Mouse (Mus musculus) kidney, postnatal 36 days (tissue): ENCODE data around the gene Paqr3.

ENCODE experiments used
- DNase-seq, 2 experiments: peaks; one replicate each; pipeline ENCODE4 v3.0.0; 2021 to 2022; ENCODE audit warnings: mixed read lengths in 2 of 2

The Paqr3 gene

DNA sequence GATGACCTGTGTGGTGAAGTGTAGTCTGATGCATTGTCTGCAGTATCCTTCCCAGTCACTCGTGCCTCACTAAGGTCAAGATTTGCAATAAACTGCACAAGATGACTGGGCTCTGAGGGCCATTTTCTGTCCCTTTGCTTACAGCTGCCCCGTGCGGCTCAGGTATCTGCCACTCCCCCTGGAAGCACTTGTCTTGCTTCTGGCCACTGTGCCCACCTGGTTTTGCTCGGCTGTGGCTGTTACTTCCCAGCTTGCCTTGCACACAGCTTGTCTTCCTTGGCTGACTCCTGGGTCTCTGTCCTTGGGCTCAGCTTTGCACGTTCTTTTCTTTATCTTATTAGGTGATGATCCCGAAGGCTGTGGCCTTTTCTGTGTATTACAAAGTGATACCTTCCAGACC is 27.7 kb downstream of the Paqr3 start:
- no peak for DNase-seq

DNA sequence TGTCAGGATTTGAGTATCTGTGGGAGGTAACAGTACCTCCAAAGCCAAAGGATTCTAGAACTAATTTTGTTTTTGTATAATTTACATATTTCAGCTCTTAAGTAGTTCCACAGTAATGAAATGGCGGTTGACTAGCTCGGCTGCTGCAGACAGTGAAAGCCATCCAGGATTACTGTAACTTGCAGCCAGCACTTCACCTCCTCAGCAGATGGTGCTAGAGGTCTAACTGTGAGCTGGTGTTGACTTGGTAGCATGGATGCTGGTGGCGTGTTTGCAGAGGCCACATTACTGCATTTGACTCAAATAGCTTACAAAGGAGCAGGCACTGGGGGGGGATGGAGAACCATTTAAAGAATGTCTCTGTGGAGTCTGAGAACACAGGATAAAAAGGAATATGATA is 29.9 kb downstream of the Paqr3 start:
- peak; percentile 9 to 40 for DNase-seq

DNA sequence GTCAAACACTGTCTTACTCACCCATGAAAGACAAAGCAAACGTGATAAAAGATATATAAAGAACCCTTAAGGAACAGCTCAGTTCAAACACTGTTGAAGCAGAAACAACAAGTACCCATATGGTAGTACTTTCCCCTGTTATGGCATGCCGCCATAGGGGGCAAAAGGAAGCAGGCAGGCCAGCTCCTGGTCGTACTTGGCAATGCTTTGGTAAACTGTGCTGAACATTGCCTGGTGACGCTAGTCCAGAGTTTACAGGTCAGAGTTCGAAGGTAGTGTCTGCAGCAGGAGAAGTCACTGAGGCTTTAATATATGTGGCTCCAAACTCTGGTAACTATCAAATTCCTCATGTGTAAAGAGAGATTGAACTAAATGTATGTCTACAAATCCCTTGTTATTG is 32.8 kb downstream of the Paqr3 start:
- DNase-seq: peak; percentile 55 to 60

DNA sequence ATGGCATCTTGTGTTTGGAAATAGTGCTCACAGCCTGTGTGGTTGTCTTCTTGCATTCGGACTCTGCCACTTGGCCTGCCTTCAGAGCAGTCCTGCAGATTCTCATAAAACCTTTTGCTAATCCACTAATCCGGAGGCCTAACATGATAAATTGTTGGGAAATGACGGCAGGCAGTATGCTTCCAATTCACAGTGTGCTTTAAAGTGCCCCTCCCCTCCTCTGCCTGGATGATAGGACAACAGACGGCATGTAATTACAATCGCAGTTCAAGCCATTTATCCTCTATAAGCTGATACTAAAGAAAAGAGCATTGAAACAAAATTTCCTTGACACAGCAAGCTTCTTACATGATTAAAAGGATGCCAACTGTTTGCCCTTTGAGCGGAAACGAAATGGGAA is 33.7 kb downstream of the Paqr3 start:
- no peak for DNase-seq

DNA sequence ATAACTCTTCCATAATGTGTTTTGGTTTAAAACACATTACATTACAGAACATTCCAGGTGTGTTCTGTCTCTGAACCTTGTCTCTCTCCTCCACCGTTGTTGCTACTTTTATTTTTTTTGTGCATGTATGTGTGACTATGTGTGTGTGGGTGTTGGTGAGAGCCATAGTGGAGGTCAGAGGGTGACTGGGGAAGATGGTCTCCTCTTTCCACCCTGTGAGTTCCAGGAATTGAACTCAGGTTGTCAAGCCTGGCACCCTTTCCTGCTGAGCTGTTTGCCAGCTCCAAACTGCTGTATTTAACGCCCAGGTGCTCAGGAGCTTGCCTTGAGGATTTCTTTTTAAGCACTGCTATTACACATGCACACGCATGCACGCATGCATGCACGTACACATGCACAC is 35.2 kb downstream of the Paqr3 start:
- DNase-seq: peak in 1 of 2 experiments; percentile 12

DNA sequence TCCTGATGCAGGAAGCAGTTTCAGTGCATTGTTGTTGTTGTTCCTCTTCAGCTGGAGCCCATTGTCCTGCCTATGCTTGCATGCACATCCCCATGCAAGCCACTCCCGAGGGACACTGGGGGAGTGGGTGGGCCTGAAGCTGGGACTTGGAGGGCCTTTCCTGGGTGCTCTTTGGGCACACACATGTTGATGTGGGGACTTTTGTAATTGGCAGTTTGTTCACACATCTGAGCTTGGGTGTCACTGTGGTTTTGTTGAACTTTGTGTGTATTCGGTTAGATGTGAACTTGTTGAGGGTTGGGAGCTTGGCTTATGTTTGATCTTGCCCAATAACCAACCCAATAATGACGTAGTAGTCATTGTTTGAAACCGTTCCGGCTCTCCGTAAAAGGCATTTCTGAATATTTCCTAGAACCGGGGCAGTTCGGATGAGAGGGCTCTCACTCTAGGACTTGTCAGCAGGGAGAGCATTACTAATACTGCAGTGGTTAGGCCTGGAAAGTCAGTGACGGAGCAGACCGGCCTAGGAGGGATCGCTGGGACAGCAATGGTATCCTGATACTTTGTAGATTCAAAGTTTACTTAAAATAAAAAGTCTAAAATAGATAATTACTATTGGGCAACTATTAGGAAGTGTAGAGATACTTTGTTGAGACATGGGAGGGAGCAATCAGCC is 35.8 kb downstream of the Paqr3 start:
- no peak for DNase-seq

DNA sequence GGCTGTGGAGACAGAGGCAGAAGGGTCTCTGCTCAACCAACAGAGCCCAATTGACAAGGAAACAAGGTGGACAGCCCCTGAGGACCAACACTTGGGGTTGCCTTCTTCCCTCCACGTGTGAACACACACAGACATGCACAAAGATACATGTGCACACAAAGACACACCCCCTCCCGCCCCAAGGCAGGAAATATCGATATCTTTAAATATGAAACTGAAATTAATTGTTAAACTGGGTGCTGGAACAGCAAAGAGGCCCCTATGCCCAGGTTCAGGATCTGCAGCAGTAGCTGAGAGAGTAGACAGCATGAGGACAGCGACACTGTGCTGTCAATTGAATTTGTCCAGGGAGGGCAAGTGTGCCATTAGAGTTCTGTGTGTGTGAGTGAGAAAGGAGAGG is 45.6 kb downstream of the Paqr3 start:
- no peak for DNase-seq

DNA sequence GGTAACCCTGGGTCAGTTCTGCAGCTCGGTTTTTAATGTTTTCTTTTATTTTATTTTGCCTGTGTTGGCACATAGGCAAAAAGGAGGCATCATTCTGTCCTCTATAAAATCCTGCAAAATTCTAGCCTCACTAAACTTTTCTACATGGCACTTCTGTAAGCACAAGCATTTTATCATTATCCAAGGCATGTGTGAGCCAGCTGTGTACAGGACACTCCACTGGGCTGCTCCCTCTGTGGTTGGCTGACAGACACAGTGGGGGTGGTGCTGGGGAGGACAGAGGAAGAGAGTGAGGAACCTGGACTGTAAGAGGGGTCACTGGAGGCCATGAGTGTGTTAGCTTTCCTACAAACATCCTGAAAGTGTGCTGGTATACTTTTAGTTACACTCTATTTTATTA is 49.4 kb downstream of the Paqr3 start:
- DNase-seq: no peak

DNA sequence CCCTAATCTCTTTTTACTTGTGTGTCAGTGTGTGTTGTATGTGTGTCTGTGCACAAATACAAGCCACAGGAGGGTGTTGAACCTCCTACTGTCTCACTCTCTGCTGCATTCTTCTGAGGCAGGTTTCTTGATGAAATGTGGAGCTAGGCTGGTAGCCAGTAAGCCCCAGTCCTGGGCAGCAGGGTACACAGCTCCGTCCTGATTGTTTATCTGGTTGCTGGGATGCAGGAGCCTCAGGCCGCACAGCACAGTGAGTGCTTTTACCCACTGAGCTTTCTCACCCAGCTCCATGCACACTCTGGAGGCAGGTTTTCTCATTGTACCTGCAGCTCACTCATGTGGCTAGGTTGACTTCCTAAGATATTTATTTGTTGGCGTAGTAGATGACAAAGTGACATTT is 50.5 kb downstream of the Paqr3 start:
- no peak for DNase-seq

DNA sequence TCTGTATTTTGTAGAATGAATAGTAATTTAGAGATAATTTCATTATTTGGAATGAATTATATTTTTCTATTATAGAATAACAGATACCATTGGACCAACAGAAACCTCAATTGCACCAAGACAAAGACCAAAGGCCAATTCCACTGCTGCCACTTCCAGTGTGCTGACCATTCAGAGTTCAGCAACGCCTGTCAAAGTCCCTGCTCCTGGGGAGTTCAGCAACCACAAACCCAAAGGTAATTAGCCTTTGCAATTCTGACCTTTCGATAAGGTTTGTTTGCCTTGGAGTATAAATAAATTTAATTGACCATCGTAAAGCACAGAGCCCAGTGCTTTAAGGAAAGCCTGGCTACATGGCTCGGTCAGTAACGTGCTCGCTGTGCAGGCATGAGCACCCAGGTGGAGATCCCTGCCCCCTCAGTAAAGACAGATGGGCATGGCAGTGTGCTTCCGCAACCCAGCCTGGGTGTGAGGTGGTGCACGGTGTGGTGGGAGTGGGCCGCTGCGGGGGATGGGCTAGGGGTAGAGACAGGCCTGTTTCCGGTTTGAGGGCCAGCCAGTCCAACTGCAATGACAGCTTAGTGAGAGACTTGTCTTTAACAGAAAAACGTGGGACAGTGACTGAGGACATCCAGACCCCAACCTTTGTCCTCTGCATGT is 54.5 kb downstream of the Paqr3 start:
- DNase-seq: peak in 1 of 2 experiments; percentile 24

DNA sequence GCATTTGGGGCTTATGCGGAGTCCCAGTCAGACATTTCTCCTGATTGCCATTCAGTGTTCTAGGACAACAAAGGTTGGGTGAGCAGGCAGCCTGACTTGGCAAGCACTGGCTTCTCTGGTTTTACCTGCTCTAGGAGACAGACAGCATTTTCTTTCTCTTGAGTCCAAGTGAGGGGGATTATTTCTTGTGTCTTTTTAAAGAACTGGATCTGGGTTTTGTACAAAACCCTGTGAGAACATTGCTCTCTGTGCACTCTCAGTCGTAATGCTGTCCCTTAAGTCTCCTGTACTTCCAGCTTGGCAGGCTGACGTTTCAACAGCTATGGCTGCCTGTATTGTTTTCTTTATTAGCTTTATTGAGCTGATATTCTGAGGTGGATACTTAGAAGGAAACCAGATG is 55.0 kb downstream of the Paqr3 start:
- no peak for DNase-seq

DNA sequence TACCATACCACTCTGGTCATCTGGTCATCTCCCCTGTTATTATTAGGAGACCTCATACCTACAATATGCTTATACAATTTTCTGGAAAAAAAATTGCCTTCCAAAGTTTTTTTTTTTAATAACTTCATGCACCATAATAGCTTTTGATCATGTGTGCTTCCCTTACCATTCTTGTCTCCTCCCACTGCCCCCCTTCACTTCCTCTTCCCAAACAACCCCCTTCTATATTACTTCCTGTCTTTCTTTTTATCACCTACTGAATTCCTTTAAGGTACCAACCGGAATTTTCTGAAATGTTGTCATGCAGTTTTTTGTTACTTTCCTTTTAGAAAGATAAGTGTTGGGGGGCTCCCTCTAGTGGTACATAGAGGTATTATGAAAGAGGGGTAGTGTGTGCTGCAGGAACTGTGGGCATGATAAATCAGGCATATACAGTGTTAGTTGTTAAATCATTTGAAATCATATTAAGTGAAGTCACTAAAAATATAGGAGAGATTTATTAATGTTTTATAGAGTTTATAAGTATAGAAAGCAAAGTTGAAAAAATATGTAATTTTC is 55.8 kb downstream of the Paqr3 start:
- DNase-seq: peak; percentile 54 to 71

DNA sequence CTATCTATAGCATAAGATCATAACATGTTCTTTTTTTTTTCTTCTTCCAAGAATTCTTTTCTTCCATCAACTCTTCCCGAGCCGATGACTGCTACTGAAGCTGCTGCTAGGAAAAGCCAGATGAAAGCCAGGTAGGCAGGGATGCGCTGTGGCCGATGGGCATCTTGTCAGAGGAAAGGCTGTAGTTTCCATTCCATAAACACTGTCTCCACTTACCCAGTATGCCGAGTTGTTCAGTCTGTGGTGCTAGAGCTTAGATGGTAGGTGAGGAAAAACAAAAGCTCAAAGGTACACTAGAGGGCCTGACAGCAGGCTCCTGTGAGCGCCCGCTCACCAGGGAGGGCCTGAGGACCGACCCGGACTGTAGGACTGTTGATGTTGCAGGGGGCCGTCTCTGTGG is 56.6 kb downstream of the Paqr3 start:
- DNase-seq: no peak

DNA sequence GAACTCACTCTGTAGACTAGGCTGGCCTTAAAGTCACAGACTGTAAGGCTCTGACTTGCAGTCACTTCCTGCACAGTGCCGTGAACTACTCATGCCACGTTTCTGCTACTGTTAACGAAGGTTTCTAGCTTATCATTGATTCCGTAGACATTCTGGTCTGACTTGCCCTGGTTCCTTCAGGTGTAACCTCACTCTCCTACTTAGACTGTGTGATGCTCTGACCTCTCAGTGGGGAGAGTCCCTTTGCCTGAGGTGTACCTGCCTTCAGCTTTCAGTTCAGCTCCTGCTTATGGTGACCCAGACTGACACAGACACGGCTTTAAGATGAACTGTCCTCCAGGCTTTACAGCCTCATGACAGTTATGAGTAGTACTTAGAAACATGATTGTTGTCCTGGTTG is 57.2 kb downstream of the Paqr3 start:
- DNase-seq: no peak

DNA sequence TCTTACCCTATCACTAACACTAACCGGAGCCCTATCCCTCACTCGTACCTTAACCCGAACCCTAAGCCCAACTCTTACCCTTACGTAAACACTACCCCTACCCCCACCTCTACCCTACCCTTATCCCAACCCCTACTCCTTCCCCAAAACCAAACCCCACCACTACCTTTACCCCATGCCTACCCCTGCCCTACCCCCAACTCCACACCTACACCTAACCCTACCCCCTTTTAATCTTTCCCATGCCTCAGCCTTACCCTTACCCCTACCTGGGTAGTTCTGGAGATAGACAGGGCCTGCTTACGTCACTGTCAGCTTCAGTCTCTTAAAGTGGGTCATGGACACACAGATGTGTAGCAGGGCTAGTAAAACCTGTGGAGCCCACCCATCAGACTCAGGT is 62.5 kb downstream of the Paqr3 start:
- no peak for DNase-seq

DNA sequence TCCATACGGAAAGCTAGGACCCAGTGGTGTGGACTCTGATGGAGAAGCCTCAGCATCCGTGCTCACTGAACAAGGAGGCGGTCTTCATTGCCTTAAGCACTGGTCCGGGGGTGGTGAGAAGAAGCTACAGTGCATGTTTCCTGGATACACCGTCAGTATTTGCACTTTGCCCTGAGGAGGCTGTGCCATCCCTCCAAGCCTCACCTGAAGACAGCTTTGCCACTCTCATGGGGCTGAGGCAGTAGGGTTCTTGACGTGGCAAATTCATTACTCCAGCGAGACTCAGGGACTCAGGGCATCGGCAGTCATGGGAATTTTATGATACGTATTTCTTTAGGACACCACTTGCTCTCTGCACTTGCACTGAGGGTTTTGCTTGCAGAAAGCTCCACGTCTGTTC is 64.7 kb downstream of the Paqr3 start:
- no peak for DNase-seq

DNA sequence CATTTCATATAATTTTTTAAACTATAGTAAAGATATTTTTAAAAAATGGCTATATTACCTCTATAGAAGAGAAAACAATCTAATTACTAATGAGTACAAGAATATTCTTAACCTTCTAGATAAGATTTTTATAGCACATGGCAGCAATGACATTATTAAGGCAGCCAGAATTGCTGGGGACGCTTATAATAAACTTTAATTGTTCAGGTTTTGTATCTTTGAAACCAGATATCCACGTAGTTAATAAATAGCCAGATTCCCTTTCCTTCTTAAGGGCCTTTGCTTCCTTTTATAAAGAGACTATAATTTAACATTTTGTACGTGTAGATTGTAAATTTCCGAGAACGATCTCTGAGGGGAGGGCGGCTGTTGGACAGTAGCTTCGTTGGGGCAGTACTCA is 66.1 kb downstream of the Paqr3 start:
- no peak for DNase-seq
